ENCODE assay signal across 22 mouse cellular contexts in the genomic region with DNA sequence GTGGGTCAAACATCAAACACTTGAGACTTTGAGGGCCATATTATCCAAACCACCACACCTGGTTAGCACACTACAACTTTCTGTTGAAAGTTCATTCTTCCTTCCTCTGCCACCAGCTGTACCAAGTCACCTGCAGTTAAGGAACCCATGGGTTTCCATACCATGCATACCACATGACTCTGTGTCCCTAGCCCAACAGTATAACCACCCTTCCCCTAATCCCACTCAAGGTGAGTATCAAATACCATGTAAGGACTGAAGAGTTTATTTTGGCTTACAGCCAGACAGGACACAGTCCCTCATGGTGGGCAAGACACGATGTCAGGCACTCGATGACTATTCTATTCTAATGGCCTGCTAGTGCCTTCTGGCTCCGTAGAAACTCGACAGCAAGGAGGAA.
A peak's percentile ranks its signal among the peaks of the same experiment; 100 is the strongest.
DNase-seq lines count a peak whose midpoint lies in the region; ATAC-seq and TF ChIP-seq lines count a peak whose summit lies in the region.
"Had no signal": no experiment of that assay in that cellular context is flagged by ENCODE, and none has a peak within 500 bp of the region (broad histone marks: within the 10 kb centered on the region; RNA-seq: fewer than 3 reads in every experiment).

No protein-coding gene starts in this region.

- 61% methylated on average over 4 of the region's 4 CpGs for WGBS in lung, embryonic 14.5 days
- 53% methylated on average over 4 of the region's 4 CpGs for WGBS in lung, embryonic 15.5 days
- WGBS in lung, embryonic 16.5 days: 59% methylated on average over 4 of the region's 4 CpGs
- WGBS in lung, postnatal 0 days: 58% methylated on average over 4 of the region's 4 CpGs
- WGBS in lung, adult 2 months: 62% methylated on average over 4 of the region's 4 CpGs

- H3K4me2 ChIP-seq in lung, embryonic 14.5 days: no peak overlapping the region
- no peak overlapping the region for H3K4me2 ChIP-seq in lung, embryonic 15.5 days
- H3K4me2 ChIP-seq in lung, embryonic 16.5 days (ENCODE audit: low read depth, low read length): no peak overlapping the region
- no peak overlapping the region for H3K4me2 ChIP-seq in lung, postnatal 0 days (replicated peaks; ENCODE audit: low read depth, low read length)

- H3K9ac ChIP-seq in lung, embryonic 14.5 days: no peak overlapping the region
- no peak overlapping the region for H3K9ac ChIP-seq in lung, embryonic 15.5 days
- H3K9ac ChIP-seq in lung, embryonic 16.5 days (ENCODE audit: low read length): no peak overlapping the region
- no peak overlapping the region for H3K9ac ChIP-seq in lung, postnatal 0 days (replicated peaks; ENCODE audit: low read depth)

- no peaks in the 10 kb centered on the region; the same call in 1 of the 2 replicates for H3K4me1 ChIP-seq in lung, embryonic 14.5 days (ENCODE audit: insufficient read depth)
- peaks cover 2% of the 10 kb centered on the region; the same call in 1 of the 2 replicates for H3K4me1 ChIP-seq in lung, embryonic 15.5 days
- no peaks in the 10 kb centered on the region; the same call in 1 of the 2 replicates for H3K4me1 ChIP-seq in lung, embryonic 16.5 days (replicated peaks; ENCODE audit: control insufficient read depth, insufficient read depth, low read length)
- H3K4me1 ChIP-seq in lung, postnatal 0 days (ENCODE audit: insufficient read depth, low read depth, low read length): no peaks in the 10 kb centered on the region
- no peaks in the 10 kb centered on the region for H3K4me1 ChIP-seq in lung, adult 2 months (ENCODE audit: control insufficient read depth, insufficient read depth, low read length)

- no peaks in the 10 kb centered on the region for H3K36me3 ChIP-seq in lung, embryonic 14.5 days (ENCODE audit: insufficient read depth)
- H3K36me3 ChIP-seq in lung, embryonic 15.5 days: no peaks in the 10 kb centered on the region
- H3K36me3 ChIP-seq in lung, embryonic 16.5 days (ENCODE audit: control insufficient read depth, insufficient read depth, low read length): no peaks in the 10 kb centered on the region
- H3K36me3 ChIP-seq in lung, postnatal 0 days (ENCODE audit: insufficient read depth, low read length): no peaks in the 10 kb centered on the region
- H3K36me3 ChIP-seq: G1E had no signal

- no peak for TF ChIP-seq CTCF in lung, embryonic 14.5 days (IDR thresholded peaks at IDR 0.05; ENCODE audit: low read depth)
- TF ChIP-seq CTCF in lung, postnatal 0 days (IDR thresholded peaks at IDR 0.05): no peak
- no peak for TF ChIP-seq CTCF in lung, adult 2 months (IDR thresholded peaks at IDR 0.05; ENCODE audit: insufficient read depth, low read length)

- H3K4me3 ChIP-seq in lung, embryonic 14.5 days (ENCODE audit: low read depth, low read length): no peak overlapping the region
- no peak overlapping the region for H3K4me3 ChIP-seq in lung, embryonic 15.5 days
- H3K4me3 ChIP-seq in lung, embryonic 16.5 days (ENCODE audit: low read length): no peak overlapping the region
- no peak overlapping the region for H3K4me3 ChIP-seq in lung, postnatal 0 days (ENCODE audit: low read depth, low read length)
- H3K4me3 ChIP-seq in lung, adult 2 months (replicated peaks; ENCODE audit: extremely low read depth, low read depth, low read length): no peak overlapping the region

- H3K27me3 ChIP-seq in lung, embryonic 14.5 days (ENCODE audit: insufficient read depth, low read length): no peaks in the 10 kb centered on the region
- no peaks in the 10 kb centered on the region for H3K27me3 ChIP-seq in lung, embryonic 15.5 days
- H3K27me3 ChIP-seq in lung, embryonic 16.5 days (ENCODE audit: control insufficient read depth, insufficient read depth, low read depth, low read length): no peaks in the 10 kb centered on the region
- no peaks in the 10 kb centered on the region for H3K27me3 ChIP-seq in lung, postnatal 0 days (replicated peaks; ENCODE audit: insufficient read depth, low read length)
- H3K27me3 ChIP-seq: CH12.LX, Patski had no signal

- H3K27ac ChIP-seq in lung, embryonic 14.5 days (ENCODE audit: low read depth): no peak overlapping the region
- H3K27ac ChIP-seq in lung, embryonic 15.5 days: no peak overlapping the region
- no peak overlapping the region for H3K27ac ChIP-seq in lung, embryonic 16.5 days (ENCODE audit: low read length)
- H3K27ac ChIP-seq in lung, postnatal 0 days (ENCODE audit: low read length): no peak overlapping the region

- no peak for TF ChIP-seq EP300 in lung, postnatal 0 days (IDR thresholded peaks at IDR 0.05)

- H3K9me3 ChIP-seq in lung, embryonic 14.5 days (ENCODE audit: low read depth, low read length): no peaks in the 10 kb centered on the region
- H3K9me3 ChIP-seq in lung, embryonic 15.5 days: no peaks in the 10 kb centered on the region
- no peaks in the 10 kb centered on the region for H3K9me3 ChIP-seq in lung, embryonic 16.5 days (ENCODE audit: control insufficient read depth, low read length)
- H3K9me3 ChIP-seq in lung, postnatal 0 days (ENCODE audit: low read length): no peaks in the 10 kb centered on the region
- H3K9me3 ChIP-seq: G1E had no signal

- peak; percentile 31 for DNase-seq in lung, embryonic 14.5 days
- no peak for DNase-seq in lung, postnatal 25 days (ENCODE audit: low spot score)
- no peak for DNase-seq in lung, postnatal 4 days
- no peak for DNase-seq in lung, postnatal 10 days
- no peak for DNase-seq in lung, postnatal 0 days (ENCODE audit: low spot score)
- no peak for DNase-seq in lung, adult 2 months
- DNase-seq: adrenal gland, adult 2 months; adrenal gland, adult 8-10 months; adrenal gland, postnatal 10 days; adrenal gland, postnatal 14 days; adrenal gland, postnatal 25 days; adrenal gland, postnatal 36 days; B cell, adult 2 months; cerebellum, adult 11 months; cerebellum, adult 11-12 months had no signal

- peak; percentile 9; the same call in 1 of the 2 replicates for ATAC-seq in lung, embryonic 14.5 days (ENCODE audit: insufficient read depth)
- ATAC-seq in lung, embryonic 15.5 days (ENCODE audit: borderline replicate concordance, extremely low read depth, low FRiP score, low TSS enrichment): peak; percentile 56; the same call in 1 of the 2 replicates
- ATAC-seq in lung, embryonic 16.5 days (ENCODE audit: low read depth): peak; percentile 62
- peak; percentile 16; the same call in 1 of the 2 replicates for ATAC-seq in lung, postnatal 0 days
- ATAC-seq: activated CD4-positive, CD25-positive, alpha-beta regulatory T cell, adult 4 months; CD4-positive, CD25-positive, alpha-beta regulatory T cell, adult 4 months had no signal

- no peak for TF ChIP-seq POLR2A in lung, adult 2 months (IDR thresholded peaks at IDR 0.05; ENCODE audit: borderline replicate concordance, extremely low read depth, low read depth, low read length)

Comparison
In these comparisons a context has a peak if more than half of its experiments do, and no peak if none do; other contexts are left out.
1. ATAC-seq: peak in every context shown above with its lines; median percentile 62 in lung, embryonic 16.5 days; 56 in lung, embryonic 15.5 days; 16 in lung, postnatal 0 days; 9 in lung, embryonic 14.5 days.